Mouse (Mus musculus) thymus, adult 2 months (tissue): ENCODE measurements around the gene Swi5.

ENCODE experiments used
- CTCF ChIP-seq: fragments of 200-500 bp; IDR thresholded peaks from 2 replicates; pipeline ENCODE4 v1.5.1; 2012; ENCODE audit warnings: mild to moderate bottlenecking, control low read depth, low read length, moderate library complexity, borderline replicate concordance; ENCODE audit not compliant: control insufficient read depth, poor library complexity, insufficient read depth; ENCODE audit errors: extremely low read depth
- POLR2A ChIP-seq: fragments of 200-500 bp; IDR thresholded peaks from 2 replicates; pipeline ENCODE4 v1.6.1; 2012; ENCODE audit warnings: mild to moderate bottlenecking, low read length, control low read depth, moderate library complexity; ENCODE audit not compliant: control insufficient read depth, poor library complexity, insufficient read depth; ENCODE audit errors: extremely low read depth

DNA sequence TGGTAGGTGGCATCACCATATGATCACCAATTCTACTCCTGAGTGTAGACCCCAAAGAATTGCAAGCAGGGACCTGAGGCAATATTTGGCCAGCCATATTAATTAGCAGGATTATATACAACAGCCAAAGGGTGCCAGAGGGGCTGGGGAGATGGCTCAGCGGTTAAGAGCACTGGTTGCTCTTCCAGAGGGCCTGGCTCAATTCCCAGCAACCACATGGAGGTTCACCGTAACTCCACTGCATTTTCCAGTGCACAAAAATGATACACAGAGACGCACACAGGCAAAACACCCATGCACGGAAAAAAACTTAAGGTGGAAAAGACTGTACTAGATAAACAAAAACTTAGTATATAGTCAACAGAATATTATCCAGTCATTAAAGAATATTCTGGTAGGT lies 39.3 kb upstream of the Swi5 start:
- TF ChIP-seq POLR2A (no peak), CTCF (no peak)
